Mouse (Mus musculus) cerebellum, adult 9-11 months (tissue): Measurements from ENCODE around the gene Mttp.
A peak's percentile ranks its signal among the peaks of the same experiment; 100 is the strongest.
"Not testable (repeated sequence)": the region's sequence is repeated elsewhere in the genome, so short reads cannot be mapped to it uniquely, and the experiment has no call there.

Experiments
- DNase-seq: peaks from one replicate; pipeline ENCODE4 v3.0.0; 2022

Mttp gene

DNA sequence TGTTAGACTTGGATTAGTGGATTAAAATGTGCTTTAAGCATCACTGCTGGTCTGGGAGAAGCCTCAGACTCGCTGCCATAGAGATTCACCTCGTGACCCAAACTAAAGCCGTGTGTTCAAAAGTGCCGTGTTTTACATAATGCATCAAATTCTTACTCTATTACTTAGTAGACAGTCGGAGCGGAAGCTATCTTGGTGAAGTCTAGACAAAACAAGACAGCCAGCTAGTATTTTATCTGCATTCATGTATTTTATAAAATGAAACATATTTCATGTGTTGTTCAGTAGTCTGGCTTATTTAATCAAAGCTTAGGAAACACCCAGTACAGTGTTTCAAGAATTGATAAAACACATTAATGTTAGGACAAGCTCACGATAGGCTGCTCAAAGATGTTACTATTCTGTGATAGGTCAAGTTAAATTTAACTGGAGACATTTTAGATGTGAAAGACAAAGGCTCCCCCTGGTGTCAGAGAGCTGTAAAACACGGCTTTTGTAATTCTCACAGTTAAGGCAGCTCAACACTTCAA lies at the start of gene Mttp:
Gene Mttp, minus strand, starts transcription at position 327 of the 530 bp plus-strand sequence.
- peak; percentile 75 for DNase-seq

DNA sequence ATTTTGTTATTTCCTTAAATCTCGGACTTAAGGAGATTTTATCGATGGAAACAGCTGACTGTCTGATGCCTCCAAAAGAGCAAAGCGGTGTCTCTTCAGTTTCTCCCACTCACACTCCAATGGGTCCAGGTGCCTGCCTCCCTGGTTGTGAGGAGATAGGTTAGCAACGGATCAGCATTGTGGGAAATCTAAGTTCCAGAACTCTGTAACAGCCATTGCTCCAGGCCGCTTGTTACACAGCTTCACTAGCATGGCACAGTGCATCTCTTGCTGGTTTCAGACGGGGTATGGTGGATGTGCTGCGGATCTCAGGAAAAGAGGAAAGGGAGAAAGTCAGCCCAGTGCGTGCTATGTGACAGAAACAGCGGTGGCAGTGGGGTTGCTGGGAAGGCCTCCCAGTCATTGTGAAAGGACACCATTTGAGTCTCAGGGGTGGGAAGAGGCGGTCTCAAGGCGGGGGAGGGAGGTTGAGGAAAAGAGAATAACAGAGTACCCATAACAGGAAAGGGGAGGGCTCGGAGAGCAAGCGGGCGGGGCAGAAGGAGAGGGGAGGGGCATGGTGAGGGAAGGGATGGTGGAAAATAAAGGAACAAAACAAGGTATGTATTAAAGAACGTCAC lies 49.0 kb upstream of the Mttp start, which contains the start of gene 4930579F01Rik:
Gene 4930579F01Rik, minus strand, starts transcription at position 143 of the 620 bp plus-strand sequence.
- no peak for DNase-seq

DNA sequence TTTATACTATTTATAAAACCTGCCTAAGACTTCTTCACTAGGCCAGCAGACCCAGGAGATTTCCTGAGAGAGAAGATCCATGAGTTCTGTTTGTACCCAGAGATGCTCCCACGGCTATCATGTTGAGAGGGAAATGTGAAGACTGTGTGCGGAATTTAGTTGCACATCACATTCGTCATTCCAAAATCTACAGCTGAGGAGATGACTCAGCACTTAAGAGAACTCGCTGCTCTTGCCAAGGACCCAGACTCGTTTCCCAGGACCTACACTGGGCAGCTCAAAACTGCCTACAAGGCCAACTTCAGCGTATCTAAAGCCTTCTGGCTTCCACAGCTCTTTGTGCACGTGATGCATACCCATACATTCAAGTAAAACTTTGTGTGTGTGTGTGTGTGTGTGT lies 47.5 kb upstream of the Mttp start:
- no peak for DNase-seq

DNA sequence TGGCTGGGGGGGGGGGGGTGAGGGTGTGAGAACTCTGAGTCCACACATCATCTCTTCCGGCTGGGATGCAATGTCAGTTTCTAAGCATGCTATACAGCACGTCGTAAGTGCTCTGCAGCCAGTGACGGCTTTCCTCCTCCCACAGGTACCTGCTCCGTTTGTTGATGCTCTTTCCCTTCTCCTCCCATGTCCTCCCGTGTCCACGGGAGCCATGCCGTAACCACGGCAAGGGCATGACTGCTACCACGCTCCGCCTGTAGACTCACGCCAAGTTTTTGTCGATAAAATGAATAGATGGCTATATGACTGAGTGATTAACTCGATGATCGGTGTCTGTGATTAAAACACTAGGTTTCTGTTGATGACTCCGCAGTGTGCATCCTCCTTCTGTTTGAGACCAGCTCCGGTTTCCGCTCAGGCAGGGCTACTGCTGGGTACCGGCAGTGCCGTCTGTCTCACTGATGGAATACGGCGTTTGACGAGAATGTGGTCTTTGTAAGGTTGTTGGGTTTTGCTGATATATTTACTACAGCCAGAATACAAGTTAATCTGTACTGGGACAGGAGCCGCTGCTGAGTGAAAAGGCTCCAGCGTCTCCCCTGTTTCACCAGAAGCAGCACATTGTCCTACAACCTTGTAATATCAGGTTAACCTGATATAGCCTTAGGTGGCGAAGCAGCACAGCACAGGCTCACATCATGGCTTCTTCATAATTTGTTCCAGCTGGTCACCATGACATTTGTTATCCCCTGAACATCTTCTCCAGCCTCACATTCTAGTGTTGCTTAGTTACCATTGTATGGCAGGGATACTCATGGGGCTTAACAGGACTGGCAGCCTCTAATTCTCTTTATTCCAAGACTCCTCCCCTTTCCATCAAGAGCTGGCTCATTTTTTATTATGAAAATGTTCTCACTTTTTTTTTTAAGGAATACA lies 41.5 kb upstream of the Mttp start:
- DNase-seq = no peak

DNA sequence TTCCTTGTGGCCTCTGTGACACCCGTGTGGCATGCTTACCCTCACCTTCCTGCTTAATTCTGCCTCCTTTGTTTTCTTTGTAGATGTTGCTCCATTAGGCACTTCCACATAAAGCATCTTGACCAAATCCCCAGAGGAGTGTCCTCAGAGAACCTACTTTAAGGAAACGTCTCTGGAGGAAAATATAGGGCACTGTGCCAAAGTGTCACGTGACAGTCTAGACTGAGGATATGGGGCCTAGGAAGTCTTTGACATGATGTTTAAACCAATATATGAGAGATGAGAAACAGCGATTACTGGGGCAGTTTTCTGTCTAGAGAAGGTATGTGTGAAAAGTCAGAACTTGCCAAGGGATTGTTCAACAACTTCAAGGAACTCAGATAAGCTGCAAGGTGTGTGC lies 40.5 kb upstream of the Mttp start:
- DNase-seq = no peak

DNA sequence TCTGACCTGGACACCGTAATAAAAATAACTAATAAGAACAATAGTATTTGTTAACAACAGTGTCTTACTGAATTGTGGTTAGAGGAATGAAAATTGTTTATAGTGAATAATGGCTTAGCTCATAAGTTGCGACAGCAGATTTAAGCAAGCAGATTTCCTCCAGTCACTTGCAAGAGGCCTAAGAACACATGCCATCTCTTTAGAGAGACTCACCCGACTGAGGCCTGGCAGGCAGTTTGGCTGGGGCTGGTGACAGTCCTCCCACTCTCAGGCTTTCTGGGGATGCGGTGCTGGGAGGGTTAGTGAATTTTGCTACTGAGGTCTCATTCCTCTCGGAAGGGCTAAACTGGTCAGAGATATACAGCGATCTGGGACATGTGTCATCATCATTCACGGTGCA lies 38.6 kb upstream of the Mttp start:
- DNase-seq = no peak

DNA sequence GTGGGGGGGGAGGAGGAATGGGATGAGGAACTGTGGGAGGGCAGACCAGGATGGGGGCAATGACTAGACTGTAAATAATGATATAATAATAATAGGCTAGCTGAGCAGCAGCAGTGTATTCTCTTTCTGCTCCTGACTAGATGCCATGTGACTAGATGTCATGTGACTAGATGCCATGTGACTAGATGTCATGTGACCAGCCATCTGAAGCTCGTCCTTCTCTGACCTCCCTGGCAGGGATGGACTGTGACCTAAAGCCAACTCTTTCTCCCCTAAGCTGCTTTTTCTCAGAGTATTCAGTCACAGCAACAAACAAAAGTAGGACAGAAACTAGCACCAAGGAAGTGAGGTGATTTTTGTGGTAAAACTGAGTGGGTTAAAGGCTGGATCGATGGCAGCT lies 37.3 kb upstream of the Mttp start:
- DNase-seq = no peak

DNA sequence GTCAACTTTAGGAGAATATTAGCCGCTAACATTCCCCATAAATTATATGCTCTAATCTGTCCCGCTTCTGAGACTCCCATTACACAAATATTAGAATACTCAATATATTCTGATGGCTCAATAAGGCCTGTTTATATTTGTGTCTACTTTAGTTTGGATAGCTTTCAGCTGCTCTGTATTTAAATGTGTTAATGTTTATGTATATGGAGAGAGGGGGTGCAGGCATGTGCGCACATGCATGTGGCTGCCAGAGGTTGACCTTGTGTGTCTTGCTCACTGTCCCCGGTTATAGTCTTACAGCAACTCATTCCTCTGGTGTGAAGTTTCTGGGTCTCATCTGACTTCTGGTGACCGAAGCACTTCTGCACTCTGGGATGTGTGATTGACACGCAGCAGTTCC lies 30.8 kb upstream of the Mttp start:
- DNase-seq = no peak

DNA sequence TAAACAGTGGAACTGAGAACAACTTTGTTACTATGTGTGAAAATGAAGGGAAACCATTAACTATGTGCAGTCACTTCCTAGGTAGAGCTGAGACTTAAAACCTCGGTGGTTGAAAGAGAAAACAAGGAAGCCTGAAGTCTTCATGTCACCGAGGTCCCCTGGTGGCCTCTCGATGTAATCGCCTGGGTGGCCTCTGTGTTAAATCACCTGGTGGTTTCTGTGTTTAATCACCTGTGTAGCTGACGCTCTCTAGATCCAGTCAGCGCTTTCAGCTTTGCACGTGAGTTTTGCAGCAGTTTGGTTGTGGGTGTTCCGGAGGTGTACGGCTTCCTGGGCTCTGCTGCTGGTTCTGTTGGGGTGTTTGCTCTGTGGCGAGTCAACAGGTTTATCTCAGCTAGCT lies 28.5 kb upstream of the Mttp start:
- DNase-seq = no peak

DNA sequence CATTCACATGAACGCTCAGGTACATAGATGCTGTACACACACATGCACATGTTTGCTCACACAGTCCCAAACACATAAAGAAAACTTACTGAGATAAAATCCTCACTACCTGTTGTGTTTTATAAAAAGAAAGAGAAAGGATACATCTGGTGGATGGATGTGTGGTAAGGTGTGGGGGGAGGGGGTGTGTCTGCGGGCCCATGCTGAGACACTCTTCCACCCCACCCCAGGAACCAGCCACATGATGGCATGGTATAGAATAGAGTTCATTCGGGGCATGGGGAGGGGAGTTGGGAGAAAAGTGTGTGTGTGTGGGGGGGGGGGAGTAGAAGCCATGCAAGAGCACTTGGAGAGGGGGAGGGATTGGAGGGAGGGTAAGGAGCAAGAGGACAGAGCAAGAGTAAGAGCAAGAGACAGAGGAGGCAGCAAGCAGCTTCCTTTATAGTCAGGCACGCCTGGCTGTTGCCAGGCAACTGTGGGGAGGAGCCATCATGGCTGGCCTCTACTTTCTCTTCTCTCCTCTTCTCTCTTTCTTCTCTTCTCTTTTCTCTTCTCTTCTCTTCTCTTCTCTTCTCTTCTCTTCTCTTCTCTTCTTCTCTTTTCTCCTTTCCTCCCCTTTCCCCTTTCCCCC lies 17.9 kb upstream of the Mttp start:
- DNase-seq = no peak

DNA sequence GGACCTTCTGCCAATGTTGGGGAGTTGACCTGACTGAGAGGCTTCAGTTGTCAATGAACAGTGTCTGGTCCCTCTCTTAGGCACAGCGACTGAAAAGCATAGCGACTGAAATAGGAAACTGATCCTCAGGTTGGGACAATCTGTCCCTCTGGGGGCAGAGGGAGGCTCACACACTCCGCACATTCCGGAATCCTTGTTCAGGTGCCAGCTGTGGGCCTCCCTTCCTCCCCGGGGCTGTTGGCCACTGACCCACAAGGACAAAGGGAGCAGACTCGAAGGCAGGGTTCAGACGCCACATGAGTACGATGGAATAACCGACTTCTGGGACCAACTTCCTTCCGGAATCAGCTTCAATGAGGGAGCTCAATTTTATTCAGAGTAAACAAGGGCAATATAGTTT lies 16.9 kb upstream of the Mttp start:
- no peak for DNase-seq

DNA sequence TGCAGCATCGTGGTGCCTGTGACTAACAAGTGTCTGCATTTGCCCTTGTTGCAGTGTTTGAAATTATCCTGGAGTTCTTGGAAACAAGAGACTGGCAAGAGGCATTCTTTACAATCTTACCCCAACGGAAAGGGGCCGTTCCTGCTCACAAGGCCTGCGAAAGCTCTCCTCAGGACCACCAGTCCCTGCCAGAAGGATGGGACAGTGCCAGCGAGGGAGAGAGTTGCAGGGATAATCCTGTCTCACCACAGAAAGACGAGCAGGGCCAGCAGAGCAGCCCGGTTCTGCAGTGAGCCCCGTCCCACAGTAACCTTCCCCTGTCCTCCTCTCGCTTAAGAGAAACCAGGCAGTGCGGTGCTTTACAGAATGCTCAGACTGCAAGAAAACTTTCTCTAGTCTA lies 11.9 kb upstream of the Mttp start:
- DNase-seq = no peak

DNA sequence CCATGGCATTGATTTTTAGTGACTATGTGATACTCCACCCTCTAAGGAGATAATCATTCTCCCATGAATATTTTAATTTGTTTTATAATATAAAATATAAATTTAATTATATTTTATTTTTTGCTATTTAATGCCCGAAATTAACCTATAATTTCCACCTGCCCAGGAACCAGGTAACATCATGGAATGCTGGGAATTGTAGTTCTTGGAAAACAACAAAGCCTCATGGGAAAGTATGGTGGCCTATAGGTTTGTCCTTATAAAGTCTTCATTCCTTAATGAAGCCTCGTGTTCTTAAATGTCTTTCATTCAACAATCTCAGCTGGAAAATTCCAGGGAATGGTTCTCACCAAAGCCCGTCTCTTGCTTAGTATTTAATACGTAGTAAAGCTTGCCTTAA lies 10.3 kb upstream of the Mttp start:
- DNase-seq = no peak

DNA sequence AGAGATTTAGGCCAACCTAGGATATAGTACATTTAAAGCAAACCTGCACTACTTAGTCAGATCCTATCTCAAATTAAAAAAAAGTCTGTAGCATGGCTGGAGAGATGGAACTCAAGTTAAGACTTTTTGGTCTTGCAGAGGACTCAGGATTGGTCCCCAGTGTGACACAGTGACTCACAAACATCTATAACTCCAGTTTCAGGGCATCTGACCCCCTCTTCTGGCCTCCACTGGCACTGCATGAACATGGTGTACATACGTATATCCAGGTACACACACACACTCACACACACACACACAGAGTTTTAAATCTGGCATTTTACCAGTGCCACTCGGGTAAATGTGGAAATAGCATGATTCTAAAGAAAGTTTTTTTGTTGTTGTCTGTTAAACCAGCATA lies 4.0 kb upstream of the Mttp start:
- DNase-seq = no peak

DNA sequence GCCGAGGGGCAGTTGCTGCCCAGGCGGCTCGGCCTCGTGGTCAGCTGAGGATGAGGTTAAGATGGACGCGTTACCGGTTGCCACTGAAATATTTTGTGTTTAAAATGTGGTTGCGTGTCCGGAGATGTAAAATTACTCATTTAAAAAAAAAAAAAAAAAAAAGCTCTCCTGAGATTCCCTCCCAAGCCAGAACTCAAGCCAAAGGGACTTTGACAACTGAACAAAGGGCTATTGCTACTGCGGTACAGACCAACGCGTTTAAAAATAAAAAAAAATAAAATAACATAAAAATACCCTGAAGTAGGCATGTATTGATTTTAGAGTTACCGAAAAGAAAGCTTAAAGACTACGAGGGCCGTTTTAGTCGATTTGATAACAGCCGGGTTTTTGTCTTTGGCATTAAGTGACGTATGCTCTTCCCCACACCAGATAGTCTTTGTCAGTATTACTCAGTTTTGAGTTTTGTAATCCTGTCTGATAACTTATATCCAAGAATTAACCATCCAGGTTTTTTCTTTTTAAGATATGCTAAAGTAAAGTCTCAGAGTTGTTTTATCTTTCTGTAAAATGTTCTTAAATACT lies 617 bp downstream of the Mttp start:
- DNase-seq = no peak

DNA sequence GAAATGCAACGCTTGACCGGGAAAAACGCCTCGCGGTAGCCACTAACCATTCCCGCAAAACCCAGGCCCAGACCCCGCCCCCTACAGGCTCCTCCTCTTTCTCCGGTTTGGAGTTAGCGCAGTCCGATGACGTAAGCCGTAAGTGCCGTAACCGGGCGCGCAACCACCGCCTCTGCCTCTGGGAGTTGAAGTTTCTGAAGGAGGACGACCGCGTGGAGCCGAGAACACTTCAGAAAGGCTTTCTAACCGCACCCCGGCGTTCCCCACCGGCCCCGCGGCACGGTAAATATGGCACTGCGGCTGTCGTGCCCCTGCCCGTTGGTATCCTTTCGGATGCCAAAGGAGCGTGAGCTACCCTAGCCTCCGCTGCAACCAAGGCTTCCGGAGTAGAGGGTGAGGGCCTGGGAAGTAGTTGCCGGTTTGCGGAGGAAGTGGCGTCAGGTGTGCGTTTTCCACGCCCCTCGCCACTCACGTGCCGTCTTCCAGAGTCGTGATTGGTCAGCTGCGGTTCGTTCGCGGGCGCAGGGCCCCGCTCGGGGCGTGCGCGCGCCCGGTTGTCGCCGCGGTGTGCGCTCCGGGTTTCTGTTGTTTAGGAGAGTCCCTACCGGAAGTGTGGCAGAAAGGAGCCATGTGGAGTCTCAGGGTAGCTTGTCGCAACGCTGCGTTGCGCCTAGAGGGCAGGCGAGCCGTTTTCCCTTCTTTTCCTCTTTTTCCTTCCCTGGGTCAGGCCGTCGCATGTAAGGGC lies 1.3 kb downstream of the Mttp start, which contains the start of gene Trmt10a:
Gene Trmt10a, plus strand, starts transcription at position 134 of the 745 bp plus-strand sequence.
- peak; percentile 98 for DNase-seq

DNA sequence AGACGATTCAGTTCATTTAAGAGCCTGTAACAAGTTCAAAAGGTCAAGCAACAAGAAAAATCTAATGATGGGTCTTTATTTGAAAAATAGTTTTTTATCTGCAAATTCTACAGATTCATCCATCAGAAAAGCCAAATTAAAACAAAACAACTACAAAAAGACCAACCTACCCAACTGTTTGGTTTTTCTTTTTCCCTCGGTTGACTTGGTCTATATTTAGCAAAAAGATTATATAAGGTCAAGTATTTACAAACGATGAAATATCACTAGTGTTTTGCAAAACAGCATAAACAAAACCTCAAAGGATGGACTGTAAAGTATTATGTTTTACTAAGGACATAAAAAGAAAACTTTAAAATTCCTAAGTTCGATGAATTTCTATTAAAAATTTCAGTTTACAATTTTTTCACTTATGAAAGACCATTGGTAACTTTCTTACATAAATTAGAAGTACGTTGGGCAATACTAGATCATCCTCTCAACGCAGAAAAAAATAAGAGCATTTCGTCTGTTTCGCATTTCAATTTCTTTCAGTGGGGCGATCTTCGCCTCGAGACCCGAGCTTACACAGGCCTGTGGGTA lies 1.9 kb downstream of the Mttp start:
- no peak for DNase-seq

DNA sequence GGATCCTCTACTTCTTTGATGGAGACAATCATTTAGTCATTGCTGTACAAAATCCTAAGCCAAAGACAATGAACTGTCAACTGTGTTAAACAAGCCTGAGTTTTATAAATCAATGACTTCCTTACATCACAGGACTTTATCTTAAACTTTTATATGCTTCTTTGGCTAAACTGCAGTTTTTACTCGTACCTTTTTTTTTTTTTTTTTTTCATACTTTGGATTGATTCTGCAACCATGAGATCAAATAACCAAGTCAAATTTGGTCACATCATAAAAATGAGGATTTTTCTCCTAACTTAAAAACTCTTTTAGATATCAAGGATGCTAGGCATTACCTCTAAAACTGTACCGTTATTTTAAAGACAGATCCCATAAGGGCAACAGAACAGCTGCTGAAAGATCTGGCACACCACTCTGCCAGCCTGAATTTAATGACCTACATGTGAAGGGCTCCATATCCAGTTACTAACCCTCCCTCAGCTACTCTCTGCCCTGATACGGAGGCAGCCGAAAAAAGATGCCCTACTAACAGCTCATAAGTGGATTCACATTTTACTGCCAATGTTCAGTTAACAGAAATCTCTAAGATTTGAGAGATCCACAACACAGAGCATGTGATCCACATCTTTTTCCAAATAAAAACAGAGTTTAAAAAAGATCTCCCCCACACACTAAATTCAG lies 2.6 kb downstream of the Mttp start:
- peak; percentile 34 for DNase-seq

DNA sequence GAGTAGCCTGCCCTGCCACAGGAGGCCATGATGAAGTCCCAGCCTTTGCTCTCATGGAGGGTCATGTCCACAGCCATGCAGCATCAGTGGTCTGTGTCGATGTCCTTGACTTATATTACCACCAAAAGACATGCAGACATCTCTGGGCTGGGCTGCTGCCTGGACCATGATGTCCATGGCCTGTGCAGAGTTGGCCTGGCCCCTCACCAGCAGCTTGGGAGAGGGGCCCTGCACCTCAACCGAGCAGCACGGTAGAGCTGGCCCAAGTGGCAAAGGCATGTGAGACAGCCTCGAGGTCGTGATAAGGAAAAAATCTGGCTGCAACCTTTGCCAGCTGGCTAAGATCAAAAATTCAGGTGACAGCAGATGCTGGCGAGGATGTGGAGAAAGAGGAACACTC lies 5.1 kb downstream of the Mttp start:
- no peak for DNase-seq

DNA sequence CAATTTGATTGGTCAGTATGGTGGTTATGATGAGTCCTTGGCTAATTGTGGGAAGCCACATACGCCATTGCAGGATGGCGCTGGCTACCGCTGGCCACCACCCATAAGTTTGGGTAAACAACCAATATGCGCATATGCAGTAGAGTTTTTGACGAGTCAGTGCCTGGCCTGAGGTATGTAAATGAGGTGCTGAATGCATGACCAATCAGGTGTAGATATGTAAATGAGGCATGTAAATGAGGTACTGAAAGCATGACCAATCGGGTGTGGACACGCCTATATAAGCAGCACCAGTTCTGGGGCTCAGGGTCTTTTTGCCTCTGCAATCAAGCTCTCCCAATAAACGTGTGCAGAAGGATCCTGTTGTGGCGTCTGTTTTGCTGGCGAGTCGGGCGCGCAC lies 6.6 kb downstream of the Mttp start:
- not testable (repeated sequence) for DNase-seq

DNA sequence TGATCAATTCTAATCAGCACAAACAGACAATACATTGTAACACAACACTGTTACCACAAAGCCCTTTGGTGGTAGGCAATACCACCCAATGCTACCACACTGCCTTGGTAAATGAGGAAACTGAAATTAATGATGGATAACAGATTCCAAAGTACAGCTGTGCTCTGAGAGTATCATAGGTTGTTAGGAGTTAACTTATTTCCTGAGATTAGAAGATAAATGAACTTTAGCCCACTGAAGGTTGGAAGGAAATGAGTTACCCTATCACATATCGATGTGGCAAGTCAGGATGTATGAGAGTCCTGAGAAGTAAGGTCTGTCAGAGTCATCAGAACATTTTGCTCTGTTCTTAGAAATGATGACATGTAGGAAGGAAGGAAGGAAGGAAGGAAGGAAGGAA lies 10.2 kb downstream of the Mttp start:
- no peak for DNase-seq
